Mouse (Mus musculus) thymus, adult 2 months (tissue): ENCODE data around the gene Tbl1xr1. TPM values are rescaled to one million over a fixed set of nuclear protein-coding genes. Genes with fewer than 3 reads are reported as not detected.

Experiments
- DNase-seq: peaks from one replicate; pipeline ENCODE4 v3.0.0; 2021
- H3K27ac ChIP-seq: fragments of 200-500 bp; 2 replicates; pipeline ENCODE4 v1.5.1; 2012; ENCODE audit warnings: low read length, control low read depth; ENCODE audit not compliant: control insufficient read depth, insufficient read depth
- H3K27me3 ChIP-seq: fragments of 200-500 bp; 2 replicates; pipeline ENCODE4 v1.6.1; 2012; ENCODE audit warnings: mild to moderate bottlenecking, low read length, moderate library complexity, mixed read lengths; ENCODE audit not compliant: control insufficient read depth, insufficient read depth
- H3K36me3 ChIP-seq: fragments of 200-500 bp; 2 replicates; pipeline ENCODE4 v1.6.1; 2012; ENCODE audit warnings: mild to moderate bottlenecking, low read length, moderate library complexity; ENCODE audit not compliant: control insufficient read depth, insufficient read depth
- H3K4me1 ChIP-seq: fragments of 200-500 bp; replicated peaks from 2 replicates; pipeline ENCODE4 v1.6.1; 2012; ENCODE audit warnings: low read length; ENCODE audit not compliant: control insufficient read depth, insufficient read depth
- H3K4me3 ChIP-seq: fragments of 200-500 bp; 2 replicates; pipeline ENCODE4 v1.5.1; 2012; ENCODE audit warnings: mild to moderate bottlenecking, low read length, control low read depth, moderate library complexity; ENCODE audit not compliant: control insufficient read depth, insufficient read depth
- CTCF ChIP-seq: fragments of 200-500 bp; IDR thresholded peaks from 2 replicates; pipeline ENCODE4 v1.5.1; 2012; ENCODE audit warnings: mild to moderate bottlenecking, control low read depth, low read length, moderate library complexity, borderline replicate concordance; ENCODE audit not compliant: control insufficient read depth, poor library complexity, insufficient read depth; ENCODE audit errors: extremely low read depth
- POLR2A ChIP-seq: fragments of 200-500 bp; IDR thresholded peaks from 2 replicates; pipeline ENCODE4 v1.6.1; 2012; ENCODE audit warnings: mild to moderate bottlenecking, low read length, control low read depth, moderate library complexity; ENCODE audit not compliant: control insufficient read depth, poor library complexity, insufficient read depth; ENCODE audit errors: extremely low read depth
- WGBS: fragments of 180-500 bp; shearing (Covaris S2); methylation state at CpG from one replicate; pipeline ENCODE4 v1.1.7; 2018; 5-methylcytosine and 5-hydroxymethylcytosine counted together
- polyA plus RNA-seq: library from polyadenylated mRNA; depleted of rRNA; stranded (reverse); fragments of >200 nt; gene quantifications from 2 replicates; pipeline ENCODE4 v1.2.3, GENCODE M21; 2012

Gene Tbl1xr1
- polyA plus RNA-seq, 1 experiment = 53.2 TPM

DNA sequence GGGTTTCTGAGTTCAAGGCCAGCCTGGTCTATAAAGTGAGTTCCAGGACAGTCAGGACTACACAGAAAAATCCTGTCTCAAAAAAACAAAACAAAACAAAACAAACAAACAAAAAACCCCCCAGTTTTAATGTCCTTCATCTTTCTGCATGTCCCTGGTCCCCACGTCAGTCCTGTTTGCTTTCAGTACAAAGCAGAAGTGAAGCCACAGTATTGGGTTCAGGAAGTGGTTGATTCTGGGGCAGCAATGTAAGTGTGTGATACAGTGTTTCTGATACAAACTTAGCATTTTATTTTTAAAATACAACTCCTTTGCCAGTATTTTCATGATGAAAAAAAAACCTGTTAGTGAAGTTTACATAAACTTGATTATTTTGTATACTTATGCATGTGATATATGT, 76.3 kb downstream of the Tbl1xr1 start:
- WGBS = 33% methylated on average over 1 of the region's 1 CpGs
- DNase-seq = no peak
- H3K4me1 ChIP-seq = peaks cover 8% of the 10 kb centered on the region
- TF ChIP-seq POLR2A = no peak
- no peak for TF ChIP-seq CTCF
- no peaks in the 10 kb centered on the region for H3K27me3 ChIP-seq
- H3K4me3 ChIP-seq = no peak overlapping the region
- H3K36me3 ChIP-seq = no peaks in the 10 kb centered on the region
- no peak overlapping the region for H3K27ac ChIP-seq

DNA sequence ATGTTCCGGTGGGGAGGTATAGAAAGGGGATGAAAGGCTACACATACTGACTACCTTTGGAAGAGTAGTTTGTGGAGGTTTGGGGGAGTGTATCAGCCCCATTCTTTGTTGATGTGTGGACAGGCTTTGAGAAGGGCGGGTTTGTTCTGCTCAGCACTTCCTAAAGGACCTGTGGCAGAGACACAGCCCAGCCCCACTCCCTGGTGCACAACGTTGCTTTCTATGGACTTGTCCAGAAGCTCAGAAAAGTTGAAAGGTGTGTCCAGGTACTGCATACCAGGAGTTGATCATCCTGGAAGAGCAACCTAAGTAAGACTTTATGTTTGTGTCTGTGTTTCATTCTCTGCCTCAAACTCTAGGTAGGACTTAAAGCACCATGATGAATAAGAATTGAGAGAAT, 78.1 kb downstream of the Tbl1xr1 start:
- peaks cover 8% of the 10 kb centered on the region for H3K4me1 ChIP-seq
- H3K36me3 ChIP-seq = no peaks in the 10 kb centered on the region
- no peak overlapping the region for H3K27ac ChIP-seq
- WGBS = 94% methylated on average over 3 of the region's 3 CpGs
- H3K4me3 ChIP-seq = no peak overlapping the region
- no peaks in the 10 kb centered on the region for H3K27me3 ChIP-seq
- no peak for DNase-seq
- TF ChIP-seq POLR2A (no peak), CTCF (no peak)

- peaks cover 7% of the 10 kb centered on the region for H3K4me1 ChIP-seq
- WGBS = 45% methylated on average over 2 of the region's 2 CpGs
- TF ChIP-seq POLR2A (no peak), CTCF (no peak)
- DNase-seq = no peak
- no peak overlapping the region for H3K4me3 ChIP-seq
- no peak overlapping the region for H3K27ac ChIP-seq
- H3K27me3 ChIP-seq = no peaks in the 10 kb centered on the region
- H3K36me3 ChIP-seq = no peaks in the 10 kb centered on the region
Measured at GRCm38 (mm10) chr3:22156397-22156796, 79.9 kb downstream of the Tbl1xr1 start.

- H3K27me3 ChIP-seq = no peaks in the 10 kb centered on the region
- WGBS = 48% methylated on average over 3 of the region's 3 CpGs
- TF ChIP-seq CTCF (no peak), POLR2A (no peak)
- H3K27ac ChIP-seq = no peak overlapping the region
- H3K36me3 ChIP-seq = no peaks in the 10 kb centered on the region
- no peak overlapping the region for H3K4me3 ChIP-seq
- DNase-seq = no peak
- peaks cover 4% of the 10 kb centered on the region for H3K4me1 ChIP-seq
Measured at GRCm38 (mm10) chr3:22162948-22163347, 86.5 kb downstream of the Tbl1xr1 start.

DNA sequence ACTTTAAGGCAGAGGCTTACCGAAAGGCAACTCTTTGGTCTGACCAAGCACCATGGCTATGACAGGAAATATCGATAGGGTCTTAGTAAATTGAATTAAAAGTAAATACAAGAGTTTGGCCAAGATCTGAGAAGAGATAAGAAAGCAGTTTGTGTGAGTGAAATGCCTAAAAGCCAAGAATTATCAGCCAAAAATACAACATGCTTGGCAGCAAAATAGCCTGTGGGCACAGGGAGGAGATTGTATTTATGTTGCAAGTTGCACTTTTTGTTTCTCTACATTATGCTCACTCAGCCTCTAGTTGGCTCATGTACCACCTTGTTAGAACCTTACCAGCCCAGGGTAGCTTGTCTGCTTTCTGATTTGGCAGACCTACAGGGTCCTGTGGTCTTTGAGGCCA, 91.4 kb downstream of the Tbl1xr1 start:
- H3K27ac ChIP-seq = no peak overlapping the region
- TF ChIP-seq CTCF = no peak
- no peak for TF ChIP-seq POLR2A
- no peak for DNase-seq
- no peak overlapping the region for H3K4me3 ChIP-seq
- WGBS = 98% methylated on average over 2 of the region's 2 CpGs
- H3K4me1 ChIP-seq = no peaks in the 10 kb centered on the region; the same call in 1 of the 2 replicates
- no peaks in the 10 kb centered on the region for H3K27me3 ChIP-seq
- H3K36me3 ChIP-seq = no peaks in the 10 kb centered on the region

DNA sequence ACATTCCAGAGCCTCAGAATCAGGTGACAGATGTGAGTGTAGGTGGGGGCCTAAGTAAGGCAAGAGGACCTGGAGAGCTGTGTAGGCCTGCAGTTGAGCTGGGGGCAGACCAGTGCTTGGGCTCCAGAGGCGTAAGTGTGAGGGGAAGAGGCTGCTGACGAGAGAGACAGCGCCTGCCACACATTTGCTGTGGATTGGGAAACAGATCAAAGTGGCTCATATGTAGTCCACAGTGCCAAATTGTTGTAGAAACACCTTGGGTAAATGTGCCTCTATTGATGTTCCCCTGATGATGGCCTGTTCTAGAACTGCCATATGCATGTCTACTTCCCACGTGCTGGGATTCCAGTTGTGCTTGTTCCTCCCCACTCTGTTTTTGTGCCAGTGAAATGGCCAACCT, 92.0 kb downstream of the Tbl1xr1 start:
- Histone ChIP-seq H3K27me3 (no peaks in the 10 kb centered on the region), H3K4me3 (no peak overlapping the region), H3K27ac (no peak overlapping the region), H3K36me3 (no peaks in the 10 kb centered on the region), H3K4me1 (no peaks in the 10 kb centered on the region; the same call in 1 of the 2 replicates)
- DNase-seq = no peak
- 96% methylated on average over 4 of the region's 4 CpGs for WGBS
- no peak for TF ChIP-seq CTCF
- TF ChIP-seq POLR2A = no peak

DNA sequence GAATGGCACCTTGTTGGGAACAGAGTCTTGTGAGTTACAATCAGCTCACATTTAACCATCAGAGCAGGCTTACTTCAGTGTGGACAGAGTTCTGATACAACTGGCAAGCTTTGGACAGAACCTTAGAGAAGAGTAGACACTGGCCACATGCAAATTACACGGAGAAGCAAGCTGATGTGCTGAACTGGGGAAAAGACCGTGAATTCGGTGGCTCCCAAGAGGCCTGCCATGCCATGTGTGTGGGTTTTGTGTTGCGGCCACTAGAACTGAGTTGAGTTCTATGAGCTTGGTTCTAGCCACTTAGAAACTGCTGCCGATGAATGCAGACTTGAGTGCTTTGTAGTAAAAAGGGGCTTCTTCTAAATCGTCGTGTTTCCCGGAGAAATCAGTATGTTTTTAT, 95.1 kb downstream of the Tbl1xr1 start:
- no peaks in the 10 kb centered on the region for H3K36me3 ChIP-seq
- H3K27ac ChIP-seq = no peak overlapping the region
- H3K4me1 ChIP-seq = no peaks in the 10 kb centered on the region; the same call in 1 of the 2 replicates
- DNase-seq = no peak
- TF ChIP-seq CTCF (no peak), POLR2A (no peak)
- 95% methylated on average over 8 of the region's 8 CpGs for WGBS
- no peaks in the 10 kb centered on the region for H3K27me3 ChIP-seq
- H3K4me3 ChIP-seq = no peak overlapping the region
